Mouse (Mus musculus): ENCODE data around the gene Krtcap3.
A peak's percentile ranks its signal among the peaks of the same experiment; 100 is the strongest.

DNA sequence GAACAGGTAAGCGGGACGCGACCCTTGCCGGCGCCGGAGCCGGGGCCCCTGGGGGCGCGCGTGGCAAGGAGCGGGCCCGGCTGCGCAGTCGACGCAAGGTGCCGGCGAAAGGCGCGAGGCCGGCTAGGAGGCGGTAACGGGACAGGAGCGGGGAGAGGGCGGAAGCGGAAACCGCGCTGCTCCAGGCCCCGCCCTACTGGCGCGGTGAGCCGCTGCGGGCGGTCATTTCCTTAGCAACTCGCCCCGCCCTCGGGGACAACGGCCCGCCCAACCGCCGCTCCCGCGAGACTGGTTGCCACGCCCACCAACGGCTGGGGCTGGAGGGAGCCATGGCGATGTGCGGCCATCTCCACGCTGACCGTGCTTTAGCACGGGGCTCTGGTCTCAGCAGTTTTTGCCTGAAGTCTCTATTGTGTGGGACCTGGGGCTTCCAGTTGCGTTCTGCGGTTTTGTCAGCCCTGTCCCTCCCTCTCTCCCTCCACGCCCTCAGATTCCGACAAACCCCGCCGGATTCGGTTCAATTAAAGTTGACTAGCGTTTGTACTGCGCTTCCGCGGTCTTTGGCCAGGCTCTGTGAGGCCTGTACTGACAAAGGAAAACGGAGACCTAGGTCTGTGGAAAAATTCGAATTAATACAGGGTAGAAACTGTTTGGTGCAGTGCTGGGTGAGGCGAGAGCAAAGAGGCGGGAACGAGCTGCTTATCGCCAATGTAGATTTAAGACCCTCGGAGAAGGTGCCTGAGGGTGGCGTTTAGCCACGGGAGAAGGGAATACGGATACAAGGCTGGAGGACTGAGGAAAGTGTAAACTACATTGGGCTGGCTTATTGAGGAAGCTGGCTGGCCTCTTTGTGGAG, 30.8 kb upstream of the Krtcap3 start, which contains the start of gene Ppm1g:
- peak; percentile 21 for TF ChIP-seq CTCF (IDR thresholded peaks at IDR 0.05)
- no peak for TF ChIP-seq EP300 (IDR thresholded peaks at IDR 0.05)

Data from lung, postnatal 0 days (tissue).